Mouse (Mus musculus) C2C12 (cell line): Measurements from ENCODE around the gene Polr2m. TPM values are rescaled to one million over a fixed set of nuclear protein-coding genes. Genes with fewer than 3 reads are reported as not detected.

ENCODE experiments used
- H3K27me3 ChIP-seq: one replicate; pipeline ENCODE4 v1.6.1; 2011; ENCODE audit not compliant: control insufficient read depth, insufficient read depth, insufficient read length
- H3K36me3 ChIP-seq: one replicate; pipeline ENCODE4 v1.6.1; 2011; ENCODE audit not compliant: control insufficient read depth, insufficient read depth
- H3K4me3 ChIP-seq: one replicate; pipeline ENCODE4 v1.5.1; 2011; ENCODE audit warnings: mild to moderate bottlenecking, control low read depth; ENCODE audit not compliant: poor library complexity, insufficient read depth, severe bottlenecking
- H3K79me2 ChIP-seq: one replicate; pipeline ENCODE4 v1.6.1; 2011; ENCODE audit not compliant: control insufficient read depth, insufficient read depth
- H3K79me3 ChIP-seq: one replicate; pipeline ENCODE4 v1.6.1; 2011; ENCODE audit warnings: low read depth, control low read depth
- H3ac ChIP-seq: one replicate; pipeline ENCODE3; 2011; ENCODE audit warnings: low read depth; ENCODE audit not compliant: control insufficient read depth, insufficient read length
- CEBPB ChIP-seq: IDR thresholded peaks from one replicate; pipeline ENCODE4 v1.6.1; 2011; ENCODE audit warnings: low read depth, mild to moderate bottlenecking, control low read depth, moderate library complexity
- CTCF ChIP-seq: IDR thresholded peaks from one replicate; pipeline ENCODE4 v1.5.1; 2011; ENCODE audit not compliant: control insufficient read depth, insufficient read depth, insufficient read length
- FOSL1 ChIP-seq: IDR thresholded peaks from one replicate; pipeline ENCODE4 v1.8.0; 2011; ENCODE audit warnings: mild to moderate bottlenecking, low read length; ENCODE audit not compliant: poor library complexity, insufficient read depth, severe bottlenecking
- MAX ChIP-seq: IDR thresholded peaks from one replicate; pipeline ENCODE4 v1.6.1; 2011; ENCODE audit warnings: mild to moderate bottlenecking, control low read depth
- MYOD1 ChIP-seq: IDR thresholded peaks from one replicate; pipeline ENCODE4 v1.6.1; 2011; ENCODE audit warnings: low read depth; ENCODE audit not compliant: control insufficient read depth, insufficient read length
- MYOG ChIP-seq: IDR thresholded peaks from one replicate; pipeline ENCODE4 v1.6.1; 2011; ENCODE audit not compliant: control insufficient read depth, insufficient read length; ENCODE audit errors: extremely low read depth
- USF1 ChIP-seq: IDR thresholded peaks from one replicate; pipeline ENCODE4 v1.6.1; 2011; ENCODE audit warnings: low read depth, mild to moderate bottlenecking, control low read depth, moderate library complexity
- long read RNA-seq, 2 experiments: library from polyadenylated mRNA; unstranded; transcript quantifications; one replicate each; pipeline ENCODE4 v2.0.0; 2019 to 2020
- polyA plus RNA-seq: library from polyadenylated mRNA; unstranded; fragments of >200 nt; fragmentation: generic; extraction: Trizol; gene quantifications from one replicate; pipeline ENCODE4 v1.2.1, GENCODE M21; 2012; ENCODE audit warnings: missing spikeins

Gene Polr2m
- 148 TPM for polyA plus RNA-seq
- long read RNA-seq, experiment 1, transcript Polr2m-201 (4 exons, 2,200 nt) = major isoform, 260 of 295 reads
- long read RNA-seq, experiment 1, partial matches to known transcripts = 4 of 295 reads
- long read RNA-seq, experiment 1, other reads (novel, unspliced or antisense) = 31 of 295 reads
- long read RNA-seq, experiment 2, transcript Polr2m-201 (4 exons, 2,200 nt) = major isoform, 3,909 of 4,017 reads
- long read RNA-seq, experiment 2, transcript Polr2m-202 (4 exons, 2,138 nt) = minor isoform, 22 of 4,017 reads
- long read RNA-seq, experiment 2, partial matches to known transcripts = 13 of 4,017 reads
- long read RNA-seq, experiment 2, other reads (novel, unspliced or antisense) = 72 of 4,017 reads

DNA sequence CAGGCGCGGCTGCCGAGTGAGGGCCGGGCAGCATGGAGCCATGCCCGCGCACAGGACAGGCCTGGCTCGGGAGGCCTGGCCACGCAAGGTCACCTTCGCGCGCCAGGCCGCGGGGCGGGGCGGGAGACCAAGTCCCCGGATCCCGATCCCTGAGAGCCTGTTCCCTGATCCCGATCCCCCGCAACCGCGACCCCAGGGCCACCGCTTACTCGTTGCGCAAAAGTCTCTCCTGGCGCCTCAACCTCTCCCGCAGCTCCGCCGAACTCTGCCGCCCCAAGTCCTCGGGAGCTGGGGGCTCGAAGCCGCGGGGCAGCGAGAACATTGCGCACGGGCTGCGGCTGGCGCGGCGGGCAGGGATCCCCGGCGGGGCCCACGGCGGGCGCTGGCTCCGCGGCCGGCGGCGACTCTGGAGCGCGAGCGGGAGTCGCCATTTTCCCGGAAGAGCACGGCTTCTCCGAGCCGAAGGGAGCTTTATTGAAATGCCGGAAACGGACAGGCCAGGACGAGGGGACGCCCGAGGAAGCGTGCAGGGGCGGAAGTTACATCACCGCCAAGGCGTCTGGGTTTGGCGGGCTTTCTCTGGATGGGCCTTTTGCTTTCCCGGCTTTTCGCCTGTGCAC lies at the start of gene Polr2m:
Gene Polr2m (minus strand): TSS at position 461 of the 620 bp plus-strand sequence.
- Histone ChIP-seq H3K4me3 (peak within 1 kb of the TSS; percentile 74), H3K79me2 (peaks cover 52% of the 10 kb centered on the region), H3K79me3 (peaks cover 38% of the 10 kb centered on the region), H3K27me3 (no peaks in the 10 kb centered on the region), H3ac (peak within 1 kb of the TSS; percentile 80), H3K36me3 (peaks cover 40% of the 10 kb centered on the region)
- TF ChIP-seq MYOG (no peak), CEBPB (peak; percentile 56), MAX (peak; percentile 84)

GRCm38 (mm10) chr9:71535036-71535435 lies 49.3 kb upstream of the Polr2m start:
- no peaks in the 10 kb centered on the region for H3K79me3 ChIP-seq
- no peak for TF ChIP-seq CEBPB
- H3K4me3 ChIP-seq = no peak overlapping the region
- H3K79me2 ChIP-seq = no peaks in the 10 kb centered on the region
- H3K27me3 ChIP-seq = peaks cover 10% of the 10 kb centered on the region
- no peak overlapping the region for H3ac ChIP-seq
- no peaks in the 10 kb centered on the region for H3K36me3 ChIP-seq

DNA sequence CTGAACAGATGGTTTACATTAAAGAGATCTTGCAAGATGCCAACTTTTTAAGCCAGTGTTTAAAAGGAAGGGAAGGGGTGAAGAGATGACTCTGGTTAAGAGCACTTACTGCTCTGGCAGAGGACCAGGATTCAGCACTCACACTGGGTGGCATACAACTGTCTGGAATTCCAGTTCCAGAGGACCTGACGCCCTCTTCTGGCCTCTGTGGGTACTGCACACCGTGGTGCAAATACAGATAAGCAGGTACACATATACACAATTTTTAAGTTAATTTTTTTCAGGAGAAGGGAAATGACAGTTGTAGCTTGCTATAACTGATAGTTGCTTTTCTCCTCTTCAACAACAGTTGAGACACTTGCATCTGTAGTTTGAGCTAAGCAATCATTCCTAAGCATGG lies 44.2 kb upstream of the Polr2m start:
- H3K79me2 ChIP-seq = no peaks in the 10 kb centered on the region
- H3K4me3 ChIP-seq = no peak overlapping the region
- TF ChIP-seq MYOD1 = no peak
- no peak for TF ChIP-seq CTCF
- no peak for TF ChIP-seq CEBPB
- TF ChIP-seq FOSL1 = no peak
- no peak for TF ChIP-seq MYOG
- TF ChIP-seq USF1 = no peak
- no peak for TF ChIP-seq MAX
- no peak overlapping the region for H3ac ChIP-seq
- H3K36me3 ChIP-seq = no peaks in the 10 kb centered on the region
- peaks cover 5% of the 10 kb centered on the region for H3K27me3 ChIP-seq
- no peaks in the 10 kb centered on the region for H3K79me3 ChIP-seq

- H3K79me2 ChIP-seq = no peaks in the 10 kb centered on the region
- H3K4me3 ChIP-seq = no peak overlapping the region
- H3K36me3 ChIP-seq = no peaks in the 10 kb centered on the region
- H3K79me3 ChIP-seq = no peaks in the 10 kb centered on the region
- H3ac ChIP-seq = no peak overlapping the region
- TF ChIP-seq MYOG (no peak), MYOD1 (no peak), CEBPB (no peak), USF1 (no peak), FOSL1 (no peak), MAX (no peak), CTCF (no peak)
- H3K27me3 ChIP-seq = no peaks in the 10 kb centered on the region
Measured at GRCm38 (mm10) chr9:71527438-71527837, 41.7 kb upstream of the Polr2m start.

DNA sequence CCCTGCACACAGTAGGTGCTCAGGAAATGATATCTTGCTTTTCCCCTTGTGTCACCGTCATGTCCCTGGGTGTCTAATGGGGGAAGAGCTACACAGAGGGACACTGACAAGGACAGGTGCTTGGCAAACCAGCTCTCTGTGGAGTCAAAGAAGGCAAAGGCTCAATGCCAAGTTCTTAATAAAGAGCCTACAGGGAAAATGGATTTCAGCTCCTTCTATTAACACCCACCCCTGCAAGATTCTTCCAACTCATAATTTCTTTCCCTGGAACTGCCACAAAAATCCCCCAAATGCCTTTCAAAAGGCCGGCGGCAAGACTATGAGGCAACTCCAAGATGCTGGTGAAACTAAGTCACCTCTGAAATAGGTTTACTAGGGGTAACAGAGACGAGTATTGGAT lies 38.2 kb upstream of the Polr2m start:
- H3ac ChIP-seq = no peak overlapping the region
- TF ChIP-seq MAX (no peak), FOSL1 (no peak), CEBPB (no peak), MYOD1 (no peak), USF1 (no peak), CTCF (no peak), MYOG (no peak)
- H3K79me2 ChIP-seq = no peaks in the 10 kb centered on the region
- no peak overlapping the region for H3K4me3 ChIP-seq
- H3K36me3 ChIP-seq = no peaks in the 10 kb centered on the region
- H3K79me3 ChIP-seq = no peaks in the 10 kb centered on the region
- H3K27me3 ChIP-seq = no peaks in the 10 kb centered on the region

DNA sequence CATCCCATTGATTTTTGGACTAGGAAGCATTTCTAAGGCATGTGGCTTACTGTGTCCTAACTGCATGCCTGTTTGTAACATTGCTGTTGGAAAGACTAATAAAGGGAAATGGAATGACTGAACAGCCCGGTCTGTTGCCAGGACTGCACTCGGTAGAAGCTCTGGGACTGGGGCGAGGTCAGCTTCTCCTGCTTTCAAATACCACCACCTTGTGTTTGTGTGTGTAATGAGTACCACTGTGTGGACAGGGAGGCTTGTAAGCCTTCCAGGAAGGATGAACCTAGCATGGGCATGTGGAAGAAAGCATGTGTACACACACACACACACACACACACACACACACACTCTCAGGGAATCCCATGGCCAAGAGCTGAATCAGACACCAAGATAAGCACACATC lies 34.1 kb upstream of the Polr2m start:
- H3K79me3 ChIP-seq = no peaks in the 10 kb centered on the region
- no peaks in the 10 kb centered on the region for H3K27me3 ChIP-seq
- H3K79me2 ChIP-seq = no peaks in the 10 kb centered on the region
- no peak overlapping the region for H3K4me3 ChIP-seq
- H3ac ChIP-seq = no peak overlapping the region
- no peaks in the 10 kb centered on the region for H3K36me3 ChIP-seq
- TF ChIP-seq CTCF = no peak
- no peak for TF ChIP-seq MYOG
- no peak for TF ChIP-seq USF1
- TF ChIP-seq MYOD1 = no peak
- no peak for TF ChIP-seq MAX
- TF ChIP-seq CEBPB = no peak
- TF ChIP-seq FOSL1 = no peak
